Comparison of ENCODE assay signal across 28 mouse cellular contexts in genomic region chr11:86719390-86719789, GRCm38 (mm10). TPM values are rescaled to one million over a fixed set of nuclear protein-coding genes. Genes with fewer than 3 reads are reported as not detected.
DNase-seq lines count a peak whose midpoint lies in the region; ATAC-seq and TF ChIP-seq lines count a peak whose summit lies in the region.
"Had no signal": no experiment of that assay in that cellular context is flagged by ENCODE, and none has a peak within 500 bp of the region (broad histone marks: within the 10 kb centered on the region; RNA-seq: fewer than 3 reads in every experiment).

No protein-coding gene starts in this region.

- ATAC-seq in monocyte, adult 5-6 weeks (replicated peaks; ENCODE audit: insufficient number of reproducible peaks, low FRiP score, low TSS enrichment, poor library complexity, severe bottlenecking) = no peak
- ATAC-seq: activated CD4-positive, CD25-positive, alpha-beta regulatory T cell, adult 4 months; forebrain, embryonic 16.5 days; intestine, postnatal 0 days; liver, postnatal 0 days had no signal

- H3K79me2 ChIP-seq in macrophage (ENCODE audit: inconsistent target) = peaks cover 92% of the 10 kb centered on the region

- no peak overlapping the region for H3K27ac ChIP-seq in heart, embryonic 10.5 days
- peak overlapping the region; percentile 90 for H3K27ac ChIP-seq in bone marrow macrophage, adult 2 months (ENCODE audit: insufficient read depth, low read depth, low read length)
- H3K27ac ChIP-seq in macrophage = peak overlapping the region; percentile 84
- H3K27ac ChIP-seq: embryonic facial prominence, embryonic 13.5 days; hindbrain, embryonic 14.5 days; limb, embryonic 12.5 days; neural tube, embryonic 15.5 days had no signal

- no peak for TF ChIP-seq CTCF in bone marrow macrophage, adult 2 months (IDR thresholded peaks at IDR 0.05; ENCODE audit: low read depth, low read length)

- DNase-seq in heart, adult 11 months = peak; percentile 91
- no peak for DNase-seq in heart, embryonic 10.5 days (ENCODE audit: low spot score)
- DNase-seq in 416B (ENCODE audit: low read depth) = peak; percentile 62
- DNase-seq in embryo, embryonic 10 days (ENCODE audit: low spot score) = no peak
- DNase-seq: adrenal gland, adult 2 months; adrenal gland, postnatal 36 days; cerebellum, adult 11 months; cerebellum, adult 9-10 months; cerebellum, postnatal 36 days; gastrocnemius, postnatal 14 days; heart, postnatal 4 days; kidney, postnatal 25 days; liver, postnatal 0 days; lung, postnatal 4 days; midbrain, embryonic 14.5 days; right cerebral cortex, adult 18-20 months; thymus, postnatal 4 days had no signal

- no peaks in the 10 kb centered on the region for H3K27me3 ChIP-seq in heart, embryonic 10.5 days (ENCODE audit: insufficient read depth, poor library complexity, severe bottlenecking)
- H3K27me3 ChIP-seq: embryonic facial prominence, embryonic 13.5 days; heart, embryonic 12.5 days; limb, embryonic 12.5 days; neural tube, embryonic 15.5 days had no signal

- no peak for TF ChIP-seq POLR2A in bone marrow macrophage, adult 2 months (IDR thresholded peaks at IDR 0.05; ENCODE audit: borderline replicate concordance, low read depth, low read length)

- H3K4me3 ChIP-seq in heart, embryonic 10.5 days = no peak overlapping the region
- H3K4me3 ChIP-seq in bone marrow macrophage, adult 2 months (ENCODE audit: insufficient read depth, low read length) = no peak overlapping the region
- H3K4me3 ChIP-seq in macrophage (ENCODE audit: inconsistent target) = no peak overlapping the region
- H3K4me3 ChIP-seq: embryonic facial prominence, embryonic 13.5 days; heart, embryonic 12.5 days; limb, embryonic 12.5 days; neural tube, embryonic 15.5 days had no signal

- H3K9me3 ChIP-seq in heart, embryonic 10.5 days = no peaks in the 10 kb centered on the region
- H3K9me3 ChIP-seq: embryonic facial prominence, embryonic 13.5 days; heart, embryonic 12.5 days; limb, embryonic 12.5 days; neural tube, embryonic 15.5 days had no signal

- H3K4me1 ChIP-seq in heart, embryonic 10.5 days = no peaks in the 10 kb centered on the region
- H3K4me1 ChIP-seq in bone marrow macrophage, adult 2 months (ENCODE audit: control insufficient read depth, insufficient read depth, low read length) = peaks cover 53% of the 10 kb centered on the region
- H3K4me1 ChIP-seq: embryonic facial prominence, embryonic 13.5 days; heart, embryonic 12.5 days; limb, embryonic 12.5 days; neural tube, embryonic 15.5 days had no signal

- H3K36me3 ChIP-seq in heart, embryonic 10.5 days = peaks cover 89% of the 10 kb centered on the region
- H3K36me3 ChIP-seq in macrophage (ENCODE audit: inconsistent target) = peaks cover 32% of the 10 kb centered on the region; the same call in 1 of the 2 replicates

- 91% methylated on average over 8 of the region's 8 CpGs for WGBS in heart, embryonic 10.5 days
- 3% methylated on average over 8 of the region's 8 CpGs for WGBS in macrophage (ENCODE audit: missing documents)

RNA-seq across cellular contexts. Expression of gene Ptrh2, which starts 35.6 kb away (rescaled TPM):
- 24.4 and 30.2 TPM in 2 replicates for polyA plus RNA-seq in heart, embryonic 10.5 days (2016; fragmentation: Nextera tagmentation; extraction: Ambion mirVana)
- polyA plus RNA-seq in bone marrow macrophage, adult 2 months (2012; ENCODE audit: insufficient read depth, insufficient read length, missing spikeins) = 7.2 and 8.3 TPM in 2 replicates
- total RNA-seq in macrophage (2018; cell fraction: chromatin; rRNA removed) = 1 to 10 TPM in 22 of 26 experiments, under 1 TPM in 4; 0.43 to 8.2 (median 2.4) TPM
- total RNA-seq in macrophage (2018; cell fraction: cytosol; rRNA removed) = 1 to 10 TPM; 2.6 to 8.1 (median 6.1) TPM
- total RNA-seq in macrophage (2018; cell fraction: nucleus; rRNA removed) = 1 to 10 TPM in 25 of 26 experiments, under 1 TPM in 1; 0.96 to 9.8 (median 3.0) TPM
- 4.8 to 8.1 TPM (median 5.8 TPM) in 3 replicates for polyA plus RNA-seq in macrophage (2018)
- 7.6 to 9.9 TPM (median 9.0 TPM) in 3 replicates for total RNA-seq in monocyte, adult 5-6 weeks (2017)

RNA-seq across cellular contexts. Expression of gene Vmp1, which starts 35.8 kb away (rescaled TPM):
- polyA plus RNA-seq in heart, embryonic 10.5 days (2016; fragmentation: Nextera tagmentation; extraction: Ambion mirVana) = 107 and 115 TPM in 2 replicates
- 178 and 230 TPM in 2 replicates for polyA plus RNA-seq in bone marrow macrophage, adult 2 months (2012; ENCODE audit: insufficient read depth, insufficient read length, missing spikeins)
- 1,000 to 10,000 TPM in 19 of 26 experiments, 100 to 1,000 TPM in 7; 453 to 1,709 (median 1,185) TPM for total RNA-seq in macrophage (2018; cell fraction: chromatin; rRNA removed)
- 100 to 1,000 TPM in 22 of 26 experiments, 10 to 100 TPM in 4; 78.5 to 270 (median 141) TPM for total RNA-seq in macrophage (2018; cell fraction: cytosol; rRNA removed)
- total RNA-seq in macrophage (2018; cell fraction: nucleus; rRNA removed) = 1,000 to 10,000 TPM in 24 of 26 experiments, 100 to 1,000 TPM in 2; 806 to 3,396 (median 2,155) TPM
- polyA plus RNA-seq in macrophage (2018) = 100 to 184 TPM (median 127 TPM) in 3 replicates
- 123 to 188 TPM (median 140 TPM) in 3 replicates for total RNA-seq in monocyte, adult 5-6 weeks (2017)

RNA-seq across cellular contexts. Expression of gene Cltc, which starts 38.0 kb away (rescaled TPM):
- 143 and 206 TPM in 2 replicates for polyA plus RNA-seq in heart, embryonic 10.5 days (2016; fragmentation: Nextera tagmentation; extraction: Ambion mirVana)
- polyA plus RNA-seq in bone marrow macrophage, adult 2 months (2012; ENCODE audit: insufficient read depth, insufficient read length, missing spikeins) = 356 and 389 TPM in 2 replicates
- total RNA-seq in macrophage (2018; cell fraction: chromatin; rRNA removed) = 100 to 1,000 TPM; 168 to 617 (median 424) TPM
- 100 to 1,000 TPM; 257 to 670 (median 437) TPM for total RNA-seq in macrophage (2018; cell fraction: cytosol; rRNA removed)
- 100 to 1,000 TPM; 263 to 585 (median 427) TPM for total RNA-seq in macrophage (2018; cell fraction: nucleus; rRNA removed)
- 342 to 483 TPM (median 367 TPM) in 3 replicates for polyA plus RNA-seq in macrophage (2018)
- 160 to 175 TPM (median 162 TPM) in 3 replicates for total RNA-seq in monocyte, adult 5-6 weeks (2017)

Comparison
In these comparisons a context has a peak if more than half of its experiments do, and no peak if none do; other contexts are left out.
1. DNase-seq: peak in heart, adult 11 months (single experiment) and 416B (single experiment); none in heart, embryonic 10.5 days (single experiment) and embryo, embryonic 10 days (single experiment).